Mouse (Mus musculus) adrenal gland, adult 2 months (tissue): Measurements from ENCODE around the gene Gm7138. TPM values are rescaled to one million over a fixed set of nuclear protein-coding genes. Genes with fewer than 3 reads are reported as not detected.
"Not testable (repeated sequence)": the region's sequence is repeated elsewhere in the genome, so short reads cannot be mapped to it uniquely, and the experiment has no call there.

Experiments used
- DNase-seq: peaks from one replicate; pipeline ENCODE4 v3.0.0; 2021
- polyA plus RNA-seq: library from polyadenylated mRNA; depleted of rRNA; stranded (reverse); fragments of >200 nt; gene quantifications from 2 replicates; pipeline ENCODE4 v1.2.3, GENCODE M21; 2012; rRNA removed
- total RNA-seq, 2 experiments: library from RNA; stranded (reverse); gene quantifications; 2 replicates each; pipeline ENCODE4 v1.2.3; 2021

The Gm7138 gene
- total and polyA plus RNA-seq, 3 experiments, result not detected

DNA sequence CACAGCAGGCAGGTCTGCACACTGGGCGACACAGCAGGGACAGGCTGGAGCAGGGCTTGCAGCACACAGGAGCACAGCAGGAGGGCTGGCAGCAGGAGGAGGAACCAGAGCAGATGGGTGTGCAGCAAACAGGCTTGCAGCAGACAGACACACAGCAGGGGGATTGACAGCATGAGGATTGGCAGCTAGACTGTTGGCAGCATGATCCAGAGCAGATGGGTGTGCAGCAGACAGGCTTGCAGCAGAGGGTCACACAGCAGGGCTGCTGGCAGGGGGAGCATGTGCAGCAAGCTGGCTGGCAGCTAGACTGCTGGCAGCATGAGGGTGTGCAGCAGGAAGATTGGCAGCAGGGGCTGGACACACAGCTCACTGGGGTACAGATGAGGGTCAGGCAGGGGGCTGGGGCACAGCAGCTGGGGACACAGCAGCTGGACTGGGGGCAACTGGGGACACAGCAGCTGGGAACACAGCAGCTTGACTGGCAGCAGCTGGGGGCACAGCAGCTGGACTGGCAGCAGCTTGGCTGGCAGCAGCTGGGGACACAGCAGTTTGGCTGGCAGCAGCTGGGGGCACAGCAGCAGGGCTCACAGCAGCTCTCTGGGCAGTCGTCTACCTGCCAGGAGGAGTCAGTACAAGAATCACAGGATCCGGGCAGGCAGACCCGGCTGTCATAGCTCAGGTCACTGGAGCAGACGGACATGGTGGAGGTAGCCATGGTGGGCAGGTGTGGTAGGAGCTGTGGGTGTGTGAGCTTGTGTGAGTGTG is 34.6 kb downstream of the Gm7138 start, which contains the start of gene Gm18596:
TSS of gene Gm18596 (minus strand) at position 715 of the 765 bp plus-strand sequence.
- not testable (repeated sequence) for DNase-seq

DNA sequence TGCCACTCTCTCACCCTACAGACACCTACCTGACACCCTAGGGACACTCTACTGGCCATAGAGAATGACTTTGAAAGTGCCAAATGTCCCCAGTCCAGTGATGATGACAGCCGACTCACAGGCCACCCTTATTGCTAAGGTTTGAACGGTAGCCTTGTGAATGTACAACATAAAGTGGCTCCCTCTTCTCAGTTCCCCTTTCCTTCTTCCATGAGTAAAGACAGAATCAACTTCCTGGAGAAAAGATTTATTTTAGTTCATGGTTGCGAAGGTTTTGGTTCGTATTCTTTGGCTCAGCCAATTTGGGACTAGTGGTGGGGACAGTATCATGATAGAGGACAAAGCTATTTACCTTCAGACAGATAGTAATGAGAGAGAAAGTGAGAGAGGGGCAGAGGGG is 37.8 kb downstream of the Gm7138 start:
- no peak for DNase-seq

- DNase-seq, result no peak
These were observed 40.8 kb downstream of the Gm7138 start for GRCm38 (mm10) chr10:77735928-77736327.

DNA sequence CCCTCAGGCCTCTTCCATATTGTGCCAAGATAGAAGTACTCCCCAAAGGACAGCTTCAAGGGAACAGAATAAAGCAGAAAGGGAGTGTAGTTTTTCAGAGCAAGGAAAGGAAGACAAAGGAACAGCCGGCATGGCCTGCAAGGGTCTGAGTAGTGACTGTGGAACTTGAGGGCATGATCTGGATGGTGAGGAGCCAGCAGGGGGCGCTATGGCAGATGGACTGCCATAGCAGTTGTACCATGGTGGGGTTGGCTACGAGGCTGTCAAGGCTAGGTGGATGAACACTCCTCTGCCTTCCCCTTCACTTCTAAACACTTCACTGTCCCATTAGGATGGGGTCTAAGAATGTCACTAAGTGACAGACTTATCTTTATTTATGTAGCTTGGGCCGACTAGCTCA is 47.5 kb downstream of the Gm7138 start:
- DNase-seq, result no peak

- no peak for DNase-seq
These were observed 48.5 kb downstream of the Gm7138 start for GRCm38 (mm10) chr10:77728280-77728679.

Other genes starting within 250 kb of the Gm7138 start
Only the 30 nearest of the 32 such genes appear.
- 100 to 1,000 TPM; 174 to 202 TPM for gene Pttg1ip, start 195.2 kb downstream of the Gm7138 start, total RNA-seq
- 127 and 165 TPM in 2 replicates for gene Pttg1ip, start 195.2 kb downstream of the Gm7138 start, polyA plus RNA-seq
- gene Sumo3, start 170.8 kb downstream of the Gm7138 start, total RNA-seq, result 100 to 1,000 TPM in 1 of 2 experiments, 10 to 100 TPM in 1; 97.7 to 104 TPM
- gene Sumo3, start 170.8 kb downstream of the Gm7138 start, polyA plus RNA-seq, result 83.8 and 91.1 TPM in 2 replicates
- 10 to 100 TPM; 27.5 to 28.5 TPM for gene Gm49325, start 170.7 kb downstream of the Gm7138 start, total RNA-seq
- gene Gm49325, start 170.7 kb downstream of the Gm7138 start, polyA plus RNA-seq, result not detected in 2 replicates
- gene Ube2g2, start 154.7 kb downstream of the Gm7138 start, total RNA-seq, result 10 to 100 TPM; 50.0 to 55.0 TPM
- 27.9 and 37.4 TPM in 2 replicates for gene Ube2g2, start 154.7 kb downstream of the Gm7138 start, polyA plus RNA-seq
- gene Tspear, start 90.4 kb downstream of the Gm7138 start, total RNA-seq, result under 1 TPM; 0.17 to 0.62 TPM
- 0.94 and 1.1 TPM in 2 replicates for gene Tspear, start 90.4 kb downstream of the Gm7138 start, polyA plus RNA-seq
- gene Gm19402, start 86.2 kb downstream of the Gm7138 start, total RNA-seq, result not detected
- gene Gm19402, start 86.2 kb downstream of the Gm7138 start, polyA plus RNA-seq, result not detected in 2 replicates
- not detected for gene Gm9508, start 79.7 kb downstream of the Gm7138 start, total RNA-seq
- gene Gm9508, start 79.7 kb downstream of the Gm7138 start, polyA plus RNA-seq, result not detected in 2 replicates
- not detected for gene Gm10272, start 70.3 kb downstream of the Gm7138 start, total RNA-seq
- gene Gm10272, start 70.3 kb downstream of the Gm7138 start, polyA plus RNA-seq, result not detected in 2 replicates
- not detected for gene Gm10024, start 65.5 kb downstream of the Gm7138 start, total RNA-seq
- not detected in 2 replicates for gene Gm10024, start 65.5 kb downstream of the Gm7138 start, polyA plus RNA-seq
- gene Gm10142, start 61.1 kb downstream of the Gm7138 start, total RNA-seq, result not detected
- not detected in 2 replicates for gene Gm10142, start 61.1 kb downstream of the Gm7138 start, polyA plus RNA-seq
- gene Krtap12-1, start 56.3 kb downstream of the Gm7138 start, total RNA-seq, result not detected
- not detected in 2 replicates for gene Krtap12-1, start 56.3 kb downstream of the Gm7138 start, polyA plus RNA-seq
- gene Gm10100, start 50.5 kb downstream of the Gm7138 start, total RNA-seq, result not detected
- gene Gm10100, start 50.5 kb downstream of the Gm7138 start, polyA plus RNA-seq, result not detected in 2 replicates
- not detected for gene Gm18596, start 34.3 kb downstream of the Gm7138 start, total RNA-seq
- not detected in 2 replicates for gene Gm18596, start 34.3 kb downstream of the Gm7138 start, polyA plus RNA-seq
- not detected for gene Gm9736, start 25.6 kb downstream of the Gm7138 start, total RNA-seq
- gene Gm9736, start 25.6 kb downstream of the Gm7138 start, polyA plus RNA-seq, result not detected in 2 replicates
- gene Gm3233, start 17.3 kb downstream of the Gm7138 start, total RNA-seq, result not detected
- gene Gm3233, start 17.3 kb downstream of the Gm7138 start, polyA plus RNA-seq, result not detected in 2 replicates
- not detected for gene Gm3238, start 5.6 kb downstream of the Gm7138 start, total RNA-seq
- gene Gm3238, start 5.6 kb downstream of the Gm7138 start, polyA plus RNA-seq, result not detected in 2 replicates
- not detected for gene Gm3250, start 5.6 kb upstream of the Gm7138 start, total RNA-seq
- gene Gm3250, start 5.6 kb upstream of the Gm7138 start, polyA plus RNA-seq, result not detected in 2 replicates
- not detected for gene Gm7137, start 11.3 kb upstream of the Gm7138 start, total RNA-seq
- not detected in 2 replicates for gene Gm7137, start 11.3 kb upstream of the Gm7138 start, polyA plus RNA-seq
- gene Gm9639, start 18.1 kb upstream of the Gm7138 start, total RNA-seq, result not detected
- not detected in 2 replicates for gene Gm9639, start 18.1 kb upstream of the Gm7138 start, polyA plus RNA-seq
- gene Gm19668, start 22.2 kb upstream of the Gm7138 start, total RNA-seq, result not detected
- not detected in 2 replicates for gene Gm19668, start 22.2 kb upstream of the Gm7138 start, polyA plus RNA-seq
- not detected for gene Gm9507, start 34.9 kb upstream of the Gm7138 start, total RNA-seq
- gene Gm9507, start 34.9 kb upstream of the Gm7138 start, polyA plus RNA-seq, result 0.31 TPM in 1 of 2 replicates, not detected in the other
- gene Gm2696, start 37.7 kb upstream of the Gm7138 start, total RNA-seq, result not detected
- not detected in 2 replicates for gene Gm2696, start 37.7 kb upstream of the Gm7138 start, polyA plus RNA-seq
- gene Krtap10-4, start 50.2 kb upstream of the Gm7138 start, total RNA-seq, result not detected
- not detected in 2 replicates for gene Krtap10-4, start 50.2 kb upstream of the Gm7138 start, polyA plus RNA-seq
- not detected for gene Krtap10-10, start 59.0 kb upstream of the Gm7138 start, total RNA-seq
- not detected in 2 replicates for gene Krtap10-10, start 59.0 kb upstream of the Gm7138 start, polyA plus RNA-seq
- not detected for gene Gm36176, start 69.9 kb upstream of the Gm7138 start, total RNA-seq
- gene Gm36176, start 69.9 kb upstream of the Gm7138 start, polyA plus RNA-seq, result not detected in 2 replicates
- gene Gm10318, start 75.9 kb upstream of the Gm7138 start, total RNA-seq, result not detected
- not detected in 2 replicates for gene Gm10318, start 75.9 kb upstream of the Gm7138 start, polyA plus RNA-seq
- gene Gm3285, start 85.0 kb upstream of the Gm7138 start, total RNA-seq, result not detected
- not detected in 2 replicates for gene Gm3285, start 85.0 kb upstream of the Gm7138 start, polyA plus RNA-seq
- 1 to 10 TPM; 5.2 to 8.1 TPM for gene Lrrc3, start 125.6 kb upstream of the Gm7138 start, total RNA-seq
- 4.1 and 6.3 TPM in 2 replicates for gene Lrrc3, start 125.6 kb upstream of the Gm7138 start, polyA plus RNA-seq
- gene Trpm2, start 193.6 kb upstream of the Gm7138 start, total RNA-seq, result 1 to 10 TPM; 2.6 to 3.2 TPM
- gene Trpm2, start 193.6 kb upstream of the Gm7138 start, polyA plus RNA-seq, result 3.0 and 3.1 TPM in 2 replicates
- gene 1810043G02Rik, start 201.6 kb upstream of the Gm7138 start, total RNA-seq, result 10 to 100 TPM; 19.7 to 23.7 TPM
- 92.1 and 111 TPM in 2 replicates for gene 1810043G02Rik, start 201.6 kb upstream of the Gm7138 start, polyA plus RNA-seq